Mouse (Mus musculus): Measurements from ENCODE around the gene Tnpo3.

DNA sequence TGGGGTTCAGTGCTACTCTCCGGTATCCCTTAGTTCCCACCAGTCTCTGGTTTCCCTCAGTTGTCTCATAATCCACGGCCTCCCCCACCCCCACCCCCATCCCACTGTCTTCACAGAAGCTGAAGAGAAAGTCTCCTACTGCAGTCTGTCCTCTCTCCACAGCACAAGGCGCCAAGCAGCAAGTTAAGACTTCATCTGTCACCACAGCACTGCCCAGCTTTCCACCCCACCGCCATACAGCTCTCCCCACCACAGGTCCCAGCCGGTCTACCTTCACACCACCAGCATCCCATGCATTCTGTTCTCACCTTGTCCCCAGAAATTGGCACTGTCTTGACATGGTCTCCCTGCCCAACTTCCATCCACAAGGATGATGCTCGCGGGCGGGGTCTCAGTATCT is 102.9 kb downstream of the Tnpo3 start:
- no peak for TF ChIP-seq POLR2A (IDR thresholded peaks at IDR 0.05; ENCODE audit: control insufficient read depth, extremely low read depth, insufficient read depth, low read length, poor library complexity)
- TF ChIP-seq CTCF (IDR thresholded peaks at IDR 0.05; ENCODE audit: borderline replicate concordance, control insufficient read depth, extremely low read depth, insufficient read depth, low read length, poor library complexity): no peak
